16 mouse cellular contexts compared by ENCODE assay signal in the genomic region with DNA sequence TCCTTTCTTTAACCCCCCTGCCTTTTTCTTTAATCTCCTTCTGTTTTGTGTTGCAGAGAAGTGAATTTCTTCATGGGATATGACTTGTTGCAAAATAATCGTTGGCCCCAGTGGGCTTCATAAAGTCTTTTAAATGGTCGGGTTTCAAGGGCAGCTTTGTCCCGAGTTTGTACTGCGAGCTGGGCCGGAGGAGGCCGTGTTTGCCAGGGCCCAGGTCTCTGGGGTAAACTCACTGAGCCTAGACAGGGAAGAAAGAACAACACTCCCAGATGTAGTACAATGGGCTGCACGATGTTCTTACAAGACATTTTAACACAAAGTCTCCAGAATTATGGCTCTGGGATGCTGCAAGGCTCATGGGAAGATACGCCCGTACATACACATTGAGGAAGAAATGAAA. TPM values are rescaled to one million over a fixed set of nuclear protein-coding genes. Genes with fewer than 3 reads are reported as not detected.
DNase-seq lines count a peak whose midpoint lies in the region.
"Had no signal": no experiment of that assay in that cellular context is flagged by ENCODE, and none has a peak within 500 bp of the region (broad histone marks: within the 10 kb centered on the region; RNA-seq: fewer than 3 reads in every experiment).

No protein-coding gene starts in this region.

- intact Hi-C loops in heart, postnatal 25 days (cut with DNase I) = loop anchor here (10.0 kb wide), 1 partner anchor 542 kb away; no protein-coding TSS in a partner anchor
- intact Hi-C loops in left cerebral cortex, postnatal 10 days (cut with DNase I) = loop anchor here (10.0 kb wide), 1 partner anchor 692 kb away; no protein-coding TSS in a partner anchor

- peak; percentile 71 for DNase-seq in adrenal gland, postnatal 10 days
- DNase-seq in adrenal gland, adult (ENCODE audit: inconsistent age in 2 of 2, low spot score in 1 of 2) = no peak
- DNase-seq in heart, adult 9 months (ENCODE audit: low spot score in 2 of 2) = peak; percentile 52 to 59
- no peak for DNase-seq in heart, postnatal 4 days
- peak; percentile 45 for DNase-seq in heart, postnatal 25 days (ENCODE audit: low spot score)
- no peak for DNase-seq in kidney, postnatal 14 days
- DNase-seq in embryo, embryonic 10.5 days (ENCODE audit: low spot score) = no peak
- no peak for DNase-seq in left cerebral cortex, postnatal 10 days (ENCODE audit: extremely low spot score in 1 of 2, low spot score in 2 of 2)
- DNase-seq: cerebellum, adult 11 months; cerebellum, postnatal 14 days; forebrain, postnatal 0 days; kidney, adult 8-10 months; kidney, postnatal 4 days; right cerebral cortex, adult 18-20 months; thymus, postnatal 36 days had no signal

RNA-seq across cellular contexts. Expression of gene Bmper, which starts 23.5 kb away (rescaled TPM):
- 1 to 10 TPM; 6.7 to 7.3 TPM for total RNA-seq in adrenal gland, postnatal 10 days (2021)
- total RNA-seq in heart, postnatal 4 days (2021) = 1 to 10 TPM; 3.2 to 3.3 TPM
- total RNA-seq in heart, postnatal 25 days (2021) = 1 to 10 TPM; 3.6 to 5.1 TPM
- total RNA-seq in left cerebral cortex, postnatal 10 days (2021) = 1 to 10 TPM; 4.8 to 6.6 TPM
- total RNA-seq: megakaryocyte progenitor cell, adult 5-6 weeks had no signal

Comparison
In these comparisons a context has a peak if more than half of its experiments do, and no peak if none do; other contexts are left out.
1. DNase-seq: peak in adrenal gland, postnatal 10 days (single experiment), heart, adult 9 months (2 of 2) and heart, postnatal 25 days (single experiment); none in adrenal gland, adult (0 of 2), heart, postnatal 4 days (single experiment), kidney, postnatal 14 days (single experiment), embryo, embryonic 10.5 days (single experiment) and left cerebral cortex, postnatal 10 days (0 of 2).